In the genomic region with DNA sequence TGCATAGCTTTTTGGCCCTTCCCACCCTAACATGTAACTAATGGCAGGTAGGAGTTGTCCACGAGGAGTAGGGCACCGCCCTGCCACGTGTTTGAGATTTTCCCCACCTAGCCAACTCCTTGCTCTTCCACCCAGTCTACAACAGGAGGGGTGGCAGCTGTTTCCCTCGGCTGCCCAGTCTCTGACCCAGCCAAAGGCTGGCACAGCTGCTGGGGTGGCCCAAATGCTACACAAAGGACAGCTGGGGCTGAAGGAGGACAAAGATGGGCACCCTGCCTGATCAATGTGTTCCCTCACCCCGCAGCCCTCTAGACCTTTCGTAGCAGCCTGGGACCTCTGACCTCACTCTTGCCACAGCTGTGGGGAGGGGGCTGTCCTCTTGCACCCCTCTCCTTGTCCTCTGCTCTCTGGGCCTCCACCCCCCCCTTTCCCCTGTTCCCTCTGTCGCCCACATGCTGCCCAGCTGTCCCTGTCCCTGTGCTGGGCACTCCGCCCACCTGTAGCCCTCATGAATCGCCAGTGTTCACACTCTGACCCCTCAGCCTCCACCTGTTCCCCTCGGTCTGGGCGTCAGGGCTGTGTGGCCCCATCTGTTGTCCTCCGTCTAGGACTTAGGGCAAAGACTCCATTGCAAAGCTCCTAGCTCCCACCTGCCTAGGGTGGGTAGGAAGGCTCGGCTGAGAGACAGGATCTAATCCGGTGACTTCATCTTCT, we compare ENCODE assay signal across 13 mouse cellular contexts. TPM values are rescaled to one million over a fixed set of nuclear protein-coding genes. Genes with fewer than 3 reads are reported as not detected.
DNase-seq lines count a peak whose midpoint lies in the region; ATAC-seq lines count a peak whose summit lies in the region.
"Had no signal": no experiment of that assay in that cellular context is flagged by ENCODE, and none has a peak within 500 bp of the region (broad histone marks: within the 10 kb centered on the region; RNA-seq: fewer than 3 reads in every experiment).

No protein-coding gene starts in this region.

- H3K4me1 ChIP-seq in midbrain, embryonic 15.5 days = peaks cover 8% of the 10 kb centered on the region
- H3K4me1 ChIP-seq in midbrain, embryonic 14.5 days (ENCODE audit: control insufficient read depth, insufficient read depth, low read length) = no peaks in the 10 kb centered on the region; the same call in none of the 2 replicates
- H3K4me1 ChIP-seq in hindbrain, embryonic 12.5 days = peaks cover 5% of the 10 kb centered on the region; the same call in 1 of the 2 replicates
- no peaks in the 10 kb centered on the region for H3K4me1 ChIP-seq in neural tube, embryonic 14.5 days (ENCODE audit: control insufficient read depth, insufficient read depth, low read length)

- peak; percentile 58 for ATAC-seq in midbrain, embryonic 15.5 days (replicated peaks)
- ATAC-seq in midbrain, embryonic 14.5 days (ENCODE audit: low FRiP score, low TSS enrichment) = no peak
- ATAC-seq in hindbrain, embryonic 12.5 days (ENCODE audit: low FRiP score) = 0 out of 2 replicates have a peak, but pooled peaks have one; percentile 43
- ATAC-seq in neural tube, embryonic 14.5 days (ENCODE audit: low read depth) = 0 out of 2 replicates have a peak, but pooled peaks have one; percentile 17

- WGBS in midbrain, embryonic 15.5 days = 75% methylated on average over 14 of the region's 14 CpGs
- 74% methylated on average over 14 of the region's 14 CpGs for WGBS in midbrain, embryonic 14.5 days
- WGBS in hindbrain, embryonic 12.5 days = 78% methylated on average over 13 of the region's 14 CpGs
- 68% methylated on average over 14 of the region's 14 CpGs for WGBS in neural tube, embryonic 14.5 days

- no peaks in the 10 kb centered on the region for H3K36me3 ChIP-seq in midbrain, embryonic 15.5 days (replicated peaks)
- no peaks in the 10 kb centered on the region for H3K36me3 ChIP-seq in midbrain, embryonic 14.5 days (ENCODE audit: control insufficient read depth, insufficient read depth, low read length)
- no peaks in the 10 kb centered on the region for H3K36me3 ChIP-seq in hindbrain, embryonic 12.5 days
- H3K36me3 ChIP-seq in neural tube, embryonic 14.5 days (ENCODE audit: control insufficient read depth, insufficient read depth, low read length) = no peaks in the 10 kb centered on the region

- peak; percentile 55 for DNase-seq in gastrocnemius, postnatal 10 days
- no peak for DNase-seq in gastrocnemius, adult 8-10 months (ENCODE audit: low spot score in 2 of 2)
- DNase-seq in midbrain, embryonic 14.5 days = no peak
- DNase-seq in urinary bladder, postnatal 36 days (ENCODE audit: low spot score in 2 of 2) = no peak
- no peak for DNase-seq in layer of hippocampus, adult 18-20 months (ENCODE audit: low spot score in 2 of 2)
- DNase-seq: liver, postnatal 0 days; thymus, postnatal 14 days had no signal

- H3K9me3 ChIP-seq in midbrain, embryonic 15.5 days = no peaks in the 10 kb centered on the region
- no peaks in the 10 kb centered on the region for H3K9me3 ChIP-seq in midbrain, embryonic 14.5 days (ENCODE audit: control insufficient read depth, low read length)
- H3K9me3 ChIP-seq in hindbrain, embryonic 12.5 days (replicated peaks) = no peaks in the 10 kb centered on the region
- H3K9me3 ChIP-seq in neural tube, embryonic 14.5 days (ENCODE audit: control insufficient read depth, low read length) = no peaks in the 10 kb centered on the region

- H3K4me2 ChIP-seq in midbrain, embryonic 15.5 days = no peak overlapping the region
- H3K4me2 ChIP-seq in midbrain, embryonic 14.5 days (ENCODE audit: low read length) = no peak overlapping the region
- no peak overlapping the region for H3K4me2 ChIP-seq in hindbrain, embryonic 12.5 days (replicated peaks)
- no peak overlapping the region for H3K4me2 ChIP-seq in neural tube, embryonic 14.5 days (ENCODE audit: low read depth, low read length)

- no peak overlapping the region for H3K27ac ChIP-seq in midbrain, embryonic 15.5 days
- no peak overlapping the region for H3K27ac ChIP-seq in midbrain, embryonic 14.5 days (replicated peaks; ENCODE audit: low read depth, low read length)
- H3K27ac ChIP-seq in hindbrain, embryonic 12.5 days = no peak overlapping the region
- H3K27ac ChIP-seq in neural tube, embryonic 14.5 days (ENCODE audit: low read depth, low read length) = no peak overlapping the region

- no peak overlapping the region for H3K4me3 ChIP-seq in midbrain, embryonic 15.5 days
- no peak overlapping the region for H3K4me3 ChIP-seq in midbrain, embryonic 14.5 days (replicated peaks; ENCODE audit: low read depth, low read length)
- H3K4me3 ChIP-seq in hindbrain, embryonic 12.5 days = no peak overlapping the region
- H3K4me3 ChIP-seq in neural tube, embryonic 14.5 days (ENCODE audit: low read depth, low read length) = no peak overlapping the region
- H3K4me3 ChIP-seq: erythroblast, embryonic 14.5 days had no signal

- no peak overlapping the region for H3K9ac ChIP-seq in midbrain, embryonic 15.5 days
- no peak overlapping the region for H3K9ac ChIP-seq in midbrain, embryonic 14.5 days (replicated peaks; ENCODE audit: low read length)
- no peak overlapping the region for H3K9ac ChIP-seq in hindbrain, embryonic 12.5 days
- no peak overlapping the region for H3K9ac ChIP-seq in neural tube, embryonic 14.5 days (replicated peaks; ENCODE audit: low read depth, low read length)
- H3K9ac ChIP-seq: liver, postnatal 0 days had no signal

- 0 out of 2 replicates have a peak, but pooled peaks cover 6% of the 10 kb centered on the region for H3K27me3 ChIP-seq in midbrain, embryonic 15.5 days (replicated peaks)
- H3K27me3 ChIP-seq in midbrain, embryonic 14.5 days (ENCODE audit: control insufficient read depth, insufficient read depth, low read length) = no peaks in the 10 kb centered on the region
- peaks cover 12% of the 10 kb centered on the region for H3K27me3 ChIP-seq in hindbrain, embryonic 12.5 days
- H3K27me3 ChIP-seq in neural tube, embryonic 14.5 days (ENCODE audit: control insufficient read depth, insufficient read depth, low read length) = no peaks in the 10 kb centered on the region

RNA-seq across cellular contexts. Expression of gene Adora1, which starts 9.9 kb away (rescaled TPM):
- under 1 TPM; 0.90 to 0.96 TPM for total RNA-seq in gastrocnemius, postnatal 10 days (2021)
- under 1 TPM; 0.19 to 0.97 (median 0.69) TPM for total RNA-seq in gastrocnemius, adult 8-10 months (2022)
- 16.2 and 19.2 TPM in 2 replicates for polyA plus RNA-seq in midbrain, embryonic 15.5 days (2015; fragmentation: Nextera tagmentation; extraction: Ambion mirVana)
- polyA plus RNA-seq in midbrain, embryonic 14.5 days (2014; fragmentation: Nextera tagmentation; extraction: Ambion mirVana) = 7.3 and 10.6 TPM in 2 replicates
- polyA plus RNA-seq in hindbrain, embryonic 12.5 days (2016; fragmentation: Nextera tagmentation; extraction: Ambion mirVana) = 2.3 and 2.4 TPM in 2 replicates
- polyA plus RNA-seq in neural tube, embryonic 14.5 days (2014; fragmentation: Nextera tagmentation; extraction: Ambion mirVana) = 12.2 and 14.0 TPM in 2 replicates
- total RNA-seq in layer of hippocampus, adult 18-20 months (2021) = 100 to 1,000 TPM; 212 to 220 TPM
- total RNA-seq: monocyte, adult 5-6 weeks had no signal
- polyA plus RNA-seq: erythroblast, embryonic 14.5 days had no signal

RNA-seq across cellular contexts. Expression of gene Myog, which starts 44.6 kb away (rescaled TPM):
- 100 to 1,000 TPM; 135 to 142 TPM for total RNA-seq in gastrocnemius, postnatal 10 days (2021)
- total RNA-seq in gastrocnemius, adult 8-10 months (2022) = 10 to 100 TPM in 3 of 4 experiments, 1 to 10 TPM in 1; 7.6 to 16.5 (median 15.4) TPM
- 0.10 TPM in 1 of 2 replicates, not detected in the other for polyA plus RNA-seq in midbrain, embryonic 15.5 days (2015; fragmentation: Nextera tagmentation; extraction: Ambion mirVana)
- not detected in 2 replicates for polyA plus RNA-seq in midbrain, embryonic 14.5 days (2014; fragmentation: Nextera tagmentation; extraction: Ambion mirVana)
- 7.8 and 36.7 TPM in 2 replicates for polyA plus RNA-seq in hindbrain, embryonic 12.5 days (2016; fragmentation: Nextera tagmentation; extraction: Ambion mirVana)
- 0.76 and 0.80 TPM in 2 replicates for polyA plus RNA-seq in neural tube, embryonic 14.5 days (2014; fragmentation: Nextera tagmentation; extraction: Ambion mirVana)
- total RNA-seq in layer of hippocampus, adult 18-20 months (2021) = not detected
- total RNA-seq: layer of hippocampus, postnatal 25 days; monocyte, adult 5-6 weeks had no signal
- polyA plus RNA-seq: erythroblast, embryonic 14.5 days; liver, postnatal 0 days had no signal

RNA-seq across cellular contexts. Expression of gene Mybph, which starts 51.9 kb away (rescaled TPM):
- 100 to 1,000 TPM; 204 to 410 TPM for total RNA-seq in gastrocnemius, postnatal 10 days (2021)
- 100 to 1,000 TPM; 239 to 486 (median 316) TPM for total RNA-seq in gastrocnemius, adult 8-10 months (2022)
- 0.13 and 0.19 TPM in 2 replicates for polyA plus RNA-seq in midbrain, embryonic 15.5 days (2015; fragmentation: Nextera tagmentation; extraction: Ambion mirVana)
- polyA plus RNA-seq in midbrain, embryonic 14.5 days (2014; fragmentation: Nextera tagmentation; extraction: Ambion mirVana) = 0.12 TPM in 1 of 2 replicates, not detected in the other
- polyA plus RNA-seq in hindbrain, embryonic 12.5 days (2016; fragmentation: Nextera tagmentation; extraction: Ambion mirVana) = 2.4 and 15.9 TPM in 2 replicates
- polyA plus RNA-seq in neural tube, embryonic 14.5 days (2014; fragmentation: Nextera tagmentation; extraction: Ambion mirVana) = 0.33 and 0.35 TPM in 2 replicates
- total RNA-seq in layer of hippocampus, adult 18-20 months (2021) = not detected
- total RNA-seq: monocyte, adult 5-6 weeks had no signal
- polyA plus RNA-seq: erythroblast, embryonic 14.5 days; liver, postnatal 0 days had no signal
